Mouse (Mus musculus): ENCODE measurements around the gene Pea15a.

The Pea15a gene

DNA sequence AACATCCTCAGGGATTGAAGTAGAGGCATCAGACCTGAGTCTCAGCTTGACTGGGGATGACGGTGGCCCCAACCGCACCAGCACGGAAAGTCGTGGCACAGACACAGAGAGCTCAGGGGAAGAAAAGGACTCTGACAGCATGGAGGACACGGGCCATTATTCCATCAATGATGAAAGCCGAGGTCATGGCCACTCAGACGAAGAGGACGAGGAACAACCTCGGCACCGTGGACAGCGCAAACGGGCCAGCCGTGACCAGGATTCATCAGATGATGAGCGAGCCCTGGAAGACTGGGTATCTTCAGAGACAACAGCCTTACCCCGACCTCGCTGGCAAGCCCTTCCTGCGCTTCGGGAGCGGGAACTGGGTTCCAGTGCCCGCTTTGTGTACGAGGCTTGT lies 34.2 kb downstream of the Pea15a start:
- peak in 1 of 2 experiments; percentile 31 for DNase-seq

DNA sequence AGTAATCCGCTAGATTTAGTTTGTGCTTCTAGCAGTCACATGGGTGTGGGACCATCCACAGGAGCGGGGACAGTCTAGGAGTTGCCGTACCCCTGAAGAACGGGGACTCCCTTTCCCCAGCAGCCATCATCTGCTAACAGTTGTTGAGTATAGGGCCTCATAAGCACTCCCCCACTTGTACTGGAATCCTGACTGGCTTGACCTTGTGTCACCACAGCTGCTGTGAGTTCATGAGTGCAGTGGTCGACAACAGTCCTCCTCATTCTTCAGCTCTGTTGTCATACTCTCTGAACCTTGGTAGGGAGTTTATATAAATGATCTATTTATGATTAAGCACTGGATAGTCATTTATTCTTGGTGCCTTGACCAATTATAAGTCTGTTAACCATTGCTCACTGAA lies 36.8 kb downstream of the Pea15a start:
- no peak for DNase-seq

DNA sequence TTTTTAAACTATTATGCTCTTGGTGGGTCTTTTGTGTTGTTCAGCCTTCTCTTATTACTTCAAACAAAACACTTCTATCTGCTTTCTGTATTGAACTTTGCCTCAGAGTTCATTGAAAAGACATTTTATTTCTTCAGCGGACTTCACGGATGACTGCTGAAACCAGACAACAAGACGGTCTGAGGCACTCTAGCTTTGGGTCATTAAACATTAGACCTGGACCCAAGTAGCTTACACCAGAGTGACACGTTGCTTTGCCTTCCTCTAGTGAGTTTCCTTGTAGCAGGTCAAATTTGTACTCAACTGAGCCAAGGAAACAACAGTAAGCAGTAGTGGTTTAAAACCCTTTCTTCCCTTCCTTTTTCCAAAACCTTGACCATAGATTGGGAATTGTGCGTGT lies 38.7 kb downstream of the Pea15a start:
- DNase-seq: peak; percentile 36 to 52

DNA sequence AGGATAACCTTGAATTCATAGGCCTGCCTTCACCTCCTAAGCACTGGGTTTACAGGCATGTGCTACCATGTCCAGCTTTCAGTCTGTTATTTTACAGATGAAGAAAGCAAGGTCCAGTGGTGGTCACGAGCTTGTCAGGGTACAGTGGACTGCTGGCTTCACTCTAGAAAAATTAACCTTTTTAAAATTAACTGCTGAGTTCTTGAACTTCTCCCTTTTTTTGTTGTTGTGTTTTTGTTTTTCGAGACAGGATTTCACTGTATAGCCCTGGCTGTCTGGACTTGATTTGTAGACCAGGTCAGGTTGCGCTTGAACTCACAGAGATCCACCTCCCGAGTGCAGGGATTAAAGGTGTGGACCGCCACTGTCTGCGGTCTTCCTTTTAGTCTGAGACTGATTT lies 43.6 kb downstream of the Pea15a start:
- DNase-seq: peak; percentile 56 to 60

DNA sequence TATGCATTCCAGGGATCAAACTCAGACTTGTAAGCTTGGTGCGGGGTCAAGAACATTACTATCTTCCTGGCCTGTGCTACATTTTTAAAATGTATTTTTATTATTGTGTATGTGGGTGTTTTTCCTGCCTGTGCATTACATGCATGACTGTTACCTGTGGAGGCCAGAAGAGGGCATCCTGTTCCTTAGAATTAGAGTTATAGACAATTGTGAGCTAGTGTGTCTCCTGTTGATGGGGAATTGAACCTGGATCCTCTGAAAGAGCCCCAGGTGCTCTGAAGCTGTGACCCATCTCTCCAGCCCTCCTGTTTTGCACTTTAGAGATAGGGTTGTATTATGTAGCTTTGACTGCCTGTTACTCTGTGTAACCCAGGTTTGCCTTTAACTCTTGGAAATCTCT lies 44.6 kb downstream of the Pea15a start:
- peak in 1 of 2 experiments; percentile 58 for DNase-seq

DNA sequence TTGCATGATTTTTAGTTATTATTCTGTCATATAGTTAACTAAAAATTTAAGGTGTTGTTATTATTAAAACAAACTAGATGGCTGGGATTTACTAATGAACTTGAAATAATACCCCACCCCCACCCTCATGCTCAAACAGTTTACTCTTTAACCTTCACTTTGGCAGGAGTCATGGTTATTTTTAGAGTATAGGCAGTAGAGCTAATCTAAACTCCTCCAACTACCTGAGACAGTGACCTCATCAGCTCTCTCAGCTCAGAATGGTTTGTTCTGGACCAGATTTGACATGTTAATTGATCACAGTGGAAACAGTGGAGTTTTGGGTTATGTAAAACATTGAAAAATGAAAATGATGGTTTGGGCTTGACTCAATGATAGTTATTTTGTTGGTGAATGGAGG lies 46.1 kb downstream of the Pea15a start:
- DNase-seq: no peak

DNA sequence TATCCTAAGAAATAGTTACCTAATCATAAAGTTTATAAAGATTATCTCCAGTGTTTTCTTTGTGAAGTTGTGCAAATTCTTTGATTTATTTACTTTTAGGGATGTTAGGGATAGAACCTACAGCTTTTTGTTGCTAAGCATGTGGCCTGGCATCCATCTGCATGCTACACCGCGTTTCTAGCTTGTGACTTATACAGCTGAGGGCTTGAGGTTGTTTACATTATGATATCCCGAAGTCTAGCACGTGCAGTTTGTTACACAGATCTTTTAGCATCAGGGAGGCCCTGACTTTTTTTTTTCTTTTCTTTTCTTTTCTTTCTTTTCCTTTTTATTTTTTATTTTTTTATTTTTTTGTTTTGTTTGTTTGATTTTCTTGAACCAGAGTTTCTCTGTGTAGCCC lies 46.6 kb downstream of the Pea15a start:
- no peak for DNase-seq

DNA sequence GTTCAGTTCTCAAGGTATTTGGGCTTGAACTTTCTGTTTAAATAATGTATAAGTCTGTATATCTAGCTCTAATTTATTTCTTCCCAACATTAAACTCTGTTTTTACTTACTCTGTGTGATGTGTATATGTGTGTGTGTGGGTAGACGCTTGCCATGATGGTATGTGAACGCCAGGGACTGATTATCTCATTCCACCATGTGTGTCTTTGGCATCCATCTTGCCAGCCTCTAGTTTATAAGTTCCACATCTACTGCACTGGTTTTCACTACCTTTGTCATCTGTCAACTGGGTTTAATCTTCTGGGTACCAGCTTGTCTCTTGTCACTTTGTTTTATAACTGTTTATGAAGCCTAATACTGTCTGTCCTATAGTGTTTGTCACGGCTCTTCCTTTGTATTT lies 51.1 kb downstream of the Pea15a start:
- no peak for DNase-seq

DNA sequence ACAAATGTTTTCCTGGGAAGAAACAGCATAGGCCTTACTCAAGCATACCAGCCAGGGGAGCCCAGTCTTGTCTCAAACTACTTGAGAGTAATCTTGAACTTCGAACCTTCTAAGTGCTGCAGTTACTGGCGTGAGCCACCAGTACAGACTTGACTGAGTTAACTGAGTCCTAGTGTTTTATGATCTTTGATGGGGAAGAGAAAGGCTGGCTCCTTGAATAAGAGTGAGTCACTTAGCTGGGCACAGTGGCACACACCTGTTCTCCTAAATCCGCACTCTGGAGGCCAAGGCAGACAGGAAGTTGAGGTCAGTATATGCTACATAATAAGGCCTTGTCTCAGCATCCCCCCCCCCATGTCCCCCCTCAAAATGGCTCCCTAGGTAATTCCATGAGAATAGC lies 52.1 kb downstream of the Pea15a start:
- DNase-seq: no peak

DNA sequence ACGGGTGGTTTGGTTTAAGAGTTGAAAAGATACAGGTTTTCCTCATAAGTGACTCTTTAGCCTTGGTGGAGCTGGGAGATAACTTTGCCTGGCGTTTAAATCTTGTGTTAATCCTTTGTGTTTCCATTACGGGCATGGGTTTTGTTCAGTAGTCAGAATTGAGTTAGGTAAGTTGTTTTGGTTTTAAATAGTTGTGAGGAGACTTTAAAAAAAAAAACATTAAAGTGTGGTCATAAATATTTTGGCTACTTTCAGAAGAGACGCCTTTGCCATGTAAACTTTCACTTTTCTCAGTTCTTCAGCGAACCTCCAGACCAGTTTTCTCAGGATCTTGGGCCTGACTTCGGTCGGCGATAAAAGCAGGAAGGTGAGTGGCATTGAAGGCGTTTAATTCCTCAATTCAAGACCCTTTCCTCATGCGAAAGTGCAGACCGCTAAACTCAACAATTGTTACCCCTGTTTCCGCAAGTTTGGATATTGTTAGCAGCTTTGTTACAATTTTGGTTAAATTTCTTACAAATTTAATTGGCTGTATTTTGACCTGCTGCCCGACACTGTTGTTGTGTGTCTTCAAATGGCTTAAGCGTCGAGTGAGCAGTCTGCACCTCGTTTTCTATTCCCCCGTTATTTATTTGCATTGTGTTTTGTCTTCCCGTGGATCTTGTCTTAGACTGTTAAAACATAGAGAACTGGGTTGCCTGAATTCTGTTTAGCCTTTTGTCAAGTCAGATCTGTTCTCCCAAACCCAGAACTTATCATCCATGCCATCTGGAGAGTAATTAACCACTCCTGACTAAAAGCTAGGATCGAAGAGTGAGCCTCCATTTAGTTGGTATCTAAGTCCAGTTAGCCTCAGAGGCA lies 57.4 kb downstream of the Pea15a start:
- no peak for DNase-seq

DNA sequence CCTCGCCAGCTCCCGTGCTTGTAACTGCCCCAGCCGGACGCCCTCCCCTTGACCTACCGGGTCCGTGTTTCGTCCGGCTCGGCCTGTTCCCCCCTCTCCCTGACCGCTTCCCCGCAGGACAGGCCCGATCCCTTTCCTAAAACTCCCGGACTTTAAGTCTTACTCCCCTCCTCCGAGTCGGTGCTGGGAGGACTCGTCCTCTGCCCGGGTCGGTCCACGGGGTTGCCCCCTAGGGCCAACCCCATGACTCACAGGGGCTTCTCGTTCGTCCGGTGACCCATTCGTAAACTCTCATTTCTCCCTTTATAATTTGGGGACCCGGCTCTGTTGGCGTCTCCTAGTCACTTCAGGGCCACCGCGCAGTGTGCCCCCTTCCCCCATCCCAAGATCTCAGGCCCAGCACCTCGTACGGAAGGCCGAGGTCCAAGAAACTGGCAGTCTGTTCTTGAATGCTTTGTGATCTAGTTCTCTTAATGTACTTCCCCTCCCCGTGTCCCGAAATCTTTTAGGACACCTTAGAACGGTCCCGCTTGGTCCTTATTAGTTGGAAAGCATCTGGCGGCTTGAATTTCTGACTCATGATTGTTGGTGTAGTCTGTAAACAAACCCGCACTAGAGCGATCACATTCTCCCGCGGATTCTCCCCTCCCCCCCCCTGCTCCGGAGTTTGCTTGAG lies 58.2 kb downstream of the Pea15a start:
- DNase-seq: peak; percentile 61 to 64

DNA sequence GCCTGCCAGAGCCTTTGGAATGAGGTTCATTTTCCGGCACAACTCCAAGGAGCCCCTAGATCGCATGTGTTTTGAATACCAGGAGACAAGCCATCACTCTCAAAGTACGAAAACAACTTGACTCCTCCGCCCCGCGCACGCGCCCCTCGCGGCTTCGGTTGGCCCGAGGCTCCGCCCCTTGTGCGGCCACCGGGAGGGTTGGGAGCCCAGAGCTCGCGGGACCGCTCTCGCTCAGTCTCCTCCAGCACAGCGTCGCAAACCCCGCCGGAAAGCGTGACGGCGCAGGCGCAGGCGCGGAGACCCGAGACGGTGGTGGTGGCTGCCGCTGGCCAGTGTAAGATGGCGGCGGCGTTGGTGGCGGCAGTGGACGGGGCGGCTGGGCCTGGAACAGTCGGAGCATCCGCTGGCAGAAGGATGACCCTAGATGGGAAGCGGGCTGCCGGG lies 58.7 kb downstream of the Pea15a start, which contains the start of gene Dcaf8:
Dcaf8 (plus strand) TSS at position 250 of the 444 bp plus-strand sequence.
- peak; percentile 96 to 99 for DNase-seq

All from kidney, postnatal 25 days (tissue).